Mouse (Mus musculus) gastrocnemius, adult 8-10 months (tissue): ENCODE results near the gene Gprc5c. TPM values are rescaled to one million over a fixed set of nuclear protein-coding genes. Genes with fewer than 3 reads are reported as not detected.
A peak's percentile ranks its signal among the peaks of the same experiment; 100 is the strongest.
"Not testable (repeated sequence)": the region's sequence is repeated elsewhere in the genome, so short reads cannot be mapped to it uniquely, and the experiment has no call there.

ENCODE experiments used
- DNase-seq, 2 experiments: peaks; one replicate each; pipeline ENCODE4 v3.0.0; 2022; ENCODE audit warnings: low spot score in 2 of 2
- total RNA-seq, 4 experiments: library from RNA; stranded (reverse); gene quantifications; 2 replicates each; pipeline ENCODE4 v1.2.4; 2022

Gene Gprc5c
- total RNA-seq, 4 experiments from 2014 or later: 31.9 to 49.5 (median 39.2) TPM

- no peak for DNase-seq
These were observed 56.6 kb downstream of the Gprc5c start for GRCm38 (mm10) chr11:114907567-114907966.

GRCm38 (mm10) chr11:114908086-114908485, 57.1 kb downstream of the Gprc5c start:
- no peak for DNase-seq

GRCm38 (mm10) chr11:114909538-114909937, 58.6 kb downstream of the Gprc5c start:
- not testable (repeated sequence) for DNase-seq

- peak; percentile 38 to 42 for DNase-seq
These were observed 61.9 kb downstream of the Gprc5c start for GRCm38 (mm10) chr11:114912847-114913246.

- DNase-seq: no peak
These were observed 64.0 kb downstream of the Gprc5c start for GRCm38 (mm10) chr11:114914978-114915377.

- DNase-seq: no peak
These were observed 66.2 kb downstream of the Gprc5c start for GRCm38 (mm10) chr11:114917120-114917519.

Other genes with a start within 250 kb of the Gprc5c start
- gene Rpl38, start 182.6 kb upstream of the Gprc5c start, total RNA-seq: 100 to 1,000 TPM; 528 to 780 (median 621) TPM
- 10 to 100 TPM; 17.6 to 20.2 (median 19.4) TPM for gene Ttyh2, start 175.7 kb upstream of the Gprc5c start, total RNA-seq
- gene Dnaic2, start 123.7 kb upstream of the Gprc5c start, total RNA-seq: not detected
- under 1 TPM in 3 of 4 experiments, not detected in 1; 0.62 to 0.82 (median 0.67) TPM for gene Kif19a, start 85.8 kb upstream of the Gprc5c start, total RNA-seq
- not detected for gene Btbd17, start 55.2 kb upstream of the Gprc5c start, total RNA-seq
- not detected for gene Gpr142, start 52.2 kb upstream of the Gprc5c start, total RNA-seq
- under 1 TPM; 0.29 to 0.54 (median 0.34) TPM for gene Cd300a, start 38.9 kb downstream of the Gprc5c start, total RNA-seq
- under 1 TPM; 0.12 to 0.17 (median 0.16) TPM for gene Cd300lb, start 83.2 kb downstream of the Gprc5c start, total RNA-seq
- gene Cd300c, start 118.0 kb downstream of the Gprc5c start, total RNA-seq: not detected
- under 1 TPM; 0.10 to 0.34 (median 0.21) TPM for gene Cd300ld, start 138.8 kb downstream of the Gprc5c start, total RNA-seq
- gene Cd300c2, start 150.7 kb downstream of the Gprc5c start, total RNA-seq: under 1 TPM in 1 of 4 experiments, not detected in 3; 0.27 TPM
- not detected for gene Cd300ld2, start 165.0 kb downstream of the Gprc5c start, total RNA-seq
- gene Cd300ld4, start 175.9 kb downstream of the Gprc5c start, total RNA-seq: under 1 TPM in 1 of 4 experiments, not detected in 3; 0.74 TPM
- gene Cd300ld5, start 186.6 kb downstream of the Gprc5c start, total RNA-seq: 1 to 10 TPM in 1 of 4 experiments, under 1 TPM in 2, not detected in 1; 0.29 to 2.7 (median 0.77) TPM
- gene Cd300ld3, start 197.3 kb downstream of the Gprc5c start, total RNA-seq: 1 to 10 TPM in 2 of 4 experiments, under 1 TPM in 2; 0.29 to 2.9 (median 1.2) TPM
- gene Cd300e, start 211.0 kb downstream of the Gprc5c start, total RNA-seq: under 1 TPM in 1 of 4 experiments, not detected in 3; 0.13 TPM
- gene Rab37, start 240.3 kb downstream of the Gprc5c start, total RNA-seq: under 1 TPM in 2 of 4 experiments, not detected in 2; 0.13 to 0.15 TPM